In the genomic region with DNA sequence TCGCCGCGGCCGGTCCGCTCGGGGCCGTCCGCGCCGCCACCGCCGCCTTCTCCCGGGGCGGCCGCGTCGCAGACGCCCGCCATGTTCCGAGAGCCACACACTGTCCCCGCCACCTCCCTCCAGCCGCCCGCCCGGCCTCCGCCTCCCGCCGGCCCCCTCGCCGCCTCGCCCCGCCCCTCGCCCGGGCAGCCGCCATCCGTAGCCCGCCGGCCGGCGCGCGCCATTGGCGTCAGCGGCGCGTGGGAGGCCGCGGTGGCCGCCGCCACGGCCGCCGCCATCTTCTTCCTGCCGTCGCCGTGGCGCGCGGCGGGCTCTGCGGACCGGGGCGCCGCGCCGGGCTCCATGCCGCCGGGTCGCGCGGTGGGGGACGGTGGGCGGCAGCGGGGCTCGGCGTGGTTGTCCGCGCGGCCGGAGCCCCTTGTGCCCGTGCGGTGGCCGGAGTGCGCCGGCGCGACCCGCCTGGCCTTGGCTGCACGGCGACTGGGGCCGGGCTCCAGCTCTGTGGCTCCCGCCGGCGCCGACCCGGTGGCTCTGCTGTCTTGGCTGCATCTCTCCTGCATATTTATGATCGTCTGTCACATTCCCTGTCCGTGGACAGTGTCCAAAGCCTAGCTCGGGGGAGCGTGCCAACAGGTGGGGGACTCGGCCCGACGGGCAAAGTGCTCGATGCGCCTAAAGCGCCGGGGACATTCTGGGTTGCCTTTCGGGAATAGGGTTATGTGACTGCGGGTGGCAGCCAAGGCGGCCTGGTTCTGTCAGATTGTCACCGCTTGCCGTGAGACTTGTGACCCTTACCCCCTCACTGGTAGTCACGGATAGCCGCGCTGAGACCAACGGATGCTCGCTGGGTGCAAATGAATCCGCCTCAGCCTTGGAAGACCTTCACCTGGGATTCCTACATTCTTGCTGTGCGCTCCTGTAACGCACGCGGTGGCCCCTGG, we compare ENCODE assay signal across 8 mouse cellular contexts. TPM values are rescaled to one million over a fixed set of nuclear protein-coding genes. Genes with fewer than 3 reads are reported as not detected.
A peak's percentile ranks its signal among the peaks of the same experiment; 100 is the strongest.
DNase-seq lines count a peak whose midpoint lies in the region; ATAC-seq and TF ChIP-seq lines count a peak whose summit lies in the region.

Tapt1 (minus strand) TSS at position 106 of the 941 bp plus-strand sequence.

- H3K9ac ChIP-seq in lung, embryonic 16.5 days (ENCODE audit: low read length): peak within 1 kb of the TSS; percentile 97

- H3K4me1 ChIP-seq in G1E (ENCODE audit: insufficient read depth, low read depth, low read length): peaks cover 38% of the 10 kb centered on the region
- H3K4me1 ChIP-seq in lung, embryonic 16.5 days (replicated peaks; ENCODE audit: control insufficient read depth, insufficient read depth, low read length): peaks cover 16% of the 10 kb centered on the region

- H3K4me3 ChIP-seq in G1E (ENCODE audit: low read depth, low read length): peak within 1 kb of the TSS; percentile 93
- peak within 1 kb of the TSS; percentile 93 for H3K4me3 ChIP-seq in lung, embryonic 16.5 days (ENCODE audit: low read length)

- no peaks in the 10 kb centered on the region for H3K9me3 ChIP-seq in G1E (replicated peaks)
- no peaks in the 10 kb centered on the region for H3K9me3 ChIP-seq in lung, embryonic 16.5 days (ENCODE audit: control insufficient read depth, low read length)

- peak within 1 kb of the TSS; percentile 81 for H3K4me2 ChIP-seq in lung, embryonic 16.5 days (ENCODE audit: low read depth, low read length)

- H3K36me3 ChIP-seq in G1E (replicated peaks): peaks cover 27% of the 10 kb centered on the region
- H3K36me3 ChIP-seq in lung, embryonic 16.5 days (ENCODE audit: control insufficient read depth, insufficient read depth, low read length): no peaks in the 10 kb centered on the region

- TF ChIP-seq CTCF in G1E (IDR thresholded peaks at IDR 0.05; ENCODE audit: low read depth, low read length): no peak

- H3K27me3 ChIP-seq in G1E (ENCODE audit: insufficient read depth, low read length): no peaks in the 10 kb centered on the region
- H3K27me3 ChIP-seq in lung, embryonic 16.5 days (ENCODE audit: control insufficient read depth, insufficient read depth, low read depth, low read length): no peaks in the 10 kb centered on the region

- peak; percentile 38; the same call in 1 of the 2 replicates for ATAC-seq in G1E (ENCODE audit: extremely low read depth, insufficient number of reproducible peaks, low FRiP score, poor library complexity, severe bottlenecking)
- peak; percentile 85 for ATAC-seq in frontal cortex, adult (ENCODE audit: low TSS enrichment)
- ATAC-seq in hematopoietic stem cell, adult 5-6 weeks (replicated peaks in 1 of 2; ENCODE audit: insufficient read depth in 1 of 2, low FRiP score in 2 of 2, low TSS enrichment in 1 of 2, low read depth in 1 of 2, poor library complexity in 2 of 2, severe bottlenecking in 2 of 2): peak; percentile 27 to 57
- peak; percentile 98 for ATAC-seq in lung, embryonic 16.5 days (ENCODE audit: low read depth)

- WGBS in lung, embryonic 16.5 days: under 1% methylated on average over 53 of the region's 121 CpGs

- H3K27ac ChIP-seq in lung, embryonic 16.5 days (ENCODE audit: low read length): peak within 1 kb of the TSS; percentile 83

- peak; percentile 90 for DNase-seq in G1E (ENCODE audit: low spot score)
- DNase-seq in cerebellum, adult 8-10 months: peak; percentile 86
- peak; percentile 39 for DNase-seq in layer of hippocampus, adult 9-10 months (ENCODE audit: low spot score)
- peak; percentile 84 for DNase-seq in ovary, adult 18-20 months (ENCODE audit: low spot score)
- peak; percentile 79 for DNase-seq in thymus, postnatal 0 days (ENCODE audit: low spot score)

RNA-seq across cellular contexts. Expression of gene Tapt1, which starts in this region (rescaled TPM):
- 57.9 and 58.3 TPM in 2 replicates for total RNA-seq in G1E (2014; fragmentation: Nextera tagmentation)
- total RNA-seq in G1E (2017): 52.8 and 60.1 TPM in 2 replicates
- 20.1 and 21.6 TPM in 2 replicates for polyA plus RNA-seq in G1E (2012)
- total RNA-seq in hematopoietic stem cell, adult 5-6 weeks (2017): 177 and 217 TPM in 2 replicates
- 36.8 and 36.9 TPM in 2 replicates for polyA plus RNA-seq in lung, embryonic 16.5 days (2015; fragmentation: Nextera tagmentation; extraction: Ambion mirVana)
- polyA plus RNA-seq in thymus, postnatal 0 days (2015; fragmentation: Nextera tagmentation; extraction: Ambion mirVana): 104 and 126 TPM in 2 replicates

Comparison
In these comparisons a context has a peak if more than half of its experiments do, and no peak if none do; other contexts are left out.
1. Peak in every context shown above with its lines: DNase-seq, ATAC-seq, H3K4me3 ChIP-seq and H3K27ac ChIP-seq.
2. ATAC-seq: peak in every context shown above with its lines; median percentile 98 in lung, embryonic 16.5 days; 85 in frontal cortex, adult; 42 in hematopoietic stem cell, adult 5-6 weeks; 38 in G1E.
3. DNase-seq: peak in every context shown above with its lines; median percentile 90 in G1E; 86 in cerebellum, adult 8-10 months; 84 in ovary, adult 18-20 months; 79 in thymus, postnatal 0 days; 39 in layer of hippocampus, adult 9-10 months.